Mouse (Mus musculus): Measurements from ENCODE around the gene Dnah17. TPM values are rescaled to one million over a fixed set of nuclear protein-coding genes. Genes with fewer than 3 reads are reported as not detected.

The Dnah17 gene
- total RNA-seq, 2 experiments from 2014 or later = not detected

GRCm38 (mm10) chr11:118145771-118146351 is 15.4 kb upstream of the Dnah17 start:
- ATAC-seq (replicated peaks; ENCODE audit: poor library complexity, severe bottlenecking) = peak; percentile 92

DNA sequence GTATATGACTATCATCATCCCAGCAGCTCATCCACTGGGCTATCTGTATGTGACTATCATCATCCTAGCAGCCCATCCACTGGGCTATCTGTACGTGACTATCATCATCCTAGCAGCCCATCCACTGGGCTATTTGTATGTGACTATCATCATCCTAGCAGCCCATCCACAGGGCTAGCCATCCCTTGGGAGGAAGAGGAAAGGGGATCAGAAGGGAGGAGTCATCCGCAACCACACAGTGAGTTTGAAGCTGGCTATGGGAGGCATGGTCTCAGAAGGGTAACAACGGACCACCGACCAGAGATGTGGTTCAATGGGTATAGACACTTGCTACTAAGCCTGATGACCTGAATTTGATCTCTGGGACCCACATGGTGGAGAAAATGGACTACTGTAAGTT is 14.7 kb upstream of the Dnah17 start:
- no peak for ATAC-seq (replicated peaks; ENCODE audit: poor library complexity, severe bottlenecking)

DNA sequence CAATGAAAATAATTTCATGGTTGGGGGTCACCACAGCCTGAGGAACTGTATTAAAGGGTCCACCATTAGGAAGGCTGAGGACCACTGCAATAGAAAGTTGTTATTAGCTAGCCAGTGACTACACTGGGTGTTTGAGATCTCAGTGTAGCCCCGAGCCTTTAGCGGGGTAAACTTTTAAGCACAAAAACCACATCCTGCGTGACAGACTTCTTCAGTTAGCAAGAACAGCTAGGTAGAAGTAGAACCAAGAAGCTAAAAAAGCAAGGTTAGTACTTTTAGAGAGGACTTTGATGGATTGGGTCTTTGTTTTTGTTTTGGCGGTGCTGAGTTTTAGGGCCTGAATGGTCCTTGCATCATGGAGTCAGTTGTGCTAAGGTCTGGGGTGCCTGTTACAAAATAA is 13.3 kb upstream of the Dnah17 start:
- ATAC-seq (replicated peaks; ENCODE audit: poor library complexity, severe bottlenecking) = no peak

DNA sequence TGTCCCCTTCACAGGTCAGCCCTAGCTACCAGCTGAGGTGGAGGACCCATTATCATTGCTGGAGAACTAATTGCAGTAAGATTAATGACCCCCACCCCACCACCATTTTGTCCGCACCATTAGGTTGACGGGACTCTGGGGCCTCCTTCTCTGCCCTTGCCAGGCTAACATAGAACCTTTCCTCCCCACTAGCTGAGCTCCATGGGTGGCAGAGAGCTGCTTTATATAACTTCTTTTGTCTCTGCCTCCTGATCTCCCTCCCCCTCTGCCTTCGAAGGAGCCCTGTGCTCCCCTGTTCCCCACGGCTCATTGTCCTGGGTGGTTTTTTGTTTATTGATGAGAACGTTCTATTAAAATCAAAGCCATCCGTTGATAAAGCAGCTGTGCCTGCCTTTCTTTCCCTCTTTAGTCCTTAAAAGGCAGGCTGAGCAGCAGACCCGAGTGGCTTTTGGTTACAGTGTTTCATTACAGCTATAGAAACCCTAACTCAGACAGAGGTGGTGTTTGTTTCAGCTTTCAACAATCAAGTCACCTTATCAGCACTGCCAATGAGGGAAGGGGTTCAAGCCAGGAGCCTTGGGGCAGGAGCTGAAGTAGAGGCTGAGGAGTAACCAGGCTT is 12.2 kb upstream of the Dnah17 start:
- no peak for ATAC-seq (replicated peaks; ENCODE audit: poor library complexity, severe bottlenecking)

DNA sequence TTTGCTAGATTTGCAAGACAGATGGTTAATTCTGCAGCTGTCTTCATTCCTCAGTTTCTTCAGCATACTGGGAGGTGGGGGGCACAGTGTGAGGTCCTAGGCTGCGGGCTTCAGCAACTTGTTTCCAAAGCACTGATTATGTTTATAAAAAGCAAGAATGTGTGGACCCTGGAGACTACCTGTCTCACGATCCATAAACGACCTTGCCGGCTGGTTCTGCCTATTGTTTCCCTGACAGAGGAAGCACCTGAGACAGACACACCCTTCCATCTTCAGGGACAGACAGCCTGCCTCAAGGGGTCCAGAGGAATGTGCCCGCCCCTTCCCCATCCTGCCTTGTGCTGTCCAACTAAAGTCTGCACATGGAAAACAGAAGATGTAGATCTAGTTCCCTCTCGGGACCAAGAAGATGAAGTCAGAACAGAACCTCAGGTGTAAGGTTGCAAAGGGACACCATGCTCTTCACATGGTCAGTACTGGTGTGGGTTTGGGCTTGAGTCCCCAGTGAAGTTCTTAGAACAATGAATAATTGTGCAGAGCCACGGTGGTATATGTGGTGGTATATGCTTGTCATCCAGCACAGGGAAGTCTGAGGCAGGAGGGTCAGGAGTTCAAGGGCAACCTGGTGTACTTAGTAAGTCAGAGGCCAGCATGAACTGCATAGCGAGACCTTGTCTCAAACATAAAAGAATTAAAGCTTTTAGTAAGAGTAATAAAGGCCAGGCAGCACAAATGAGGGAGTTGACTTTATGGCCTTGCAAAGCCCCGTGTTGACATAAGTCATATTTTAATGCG is 10.5 kb upstream of the Dnah17 start:
- no peak for ATAC-seq (replicated peaks; ENCODE audit: poor library complexity, severe bottlenecking)

DNA sequence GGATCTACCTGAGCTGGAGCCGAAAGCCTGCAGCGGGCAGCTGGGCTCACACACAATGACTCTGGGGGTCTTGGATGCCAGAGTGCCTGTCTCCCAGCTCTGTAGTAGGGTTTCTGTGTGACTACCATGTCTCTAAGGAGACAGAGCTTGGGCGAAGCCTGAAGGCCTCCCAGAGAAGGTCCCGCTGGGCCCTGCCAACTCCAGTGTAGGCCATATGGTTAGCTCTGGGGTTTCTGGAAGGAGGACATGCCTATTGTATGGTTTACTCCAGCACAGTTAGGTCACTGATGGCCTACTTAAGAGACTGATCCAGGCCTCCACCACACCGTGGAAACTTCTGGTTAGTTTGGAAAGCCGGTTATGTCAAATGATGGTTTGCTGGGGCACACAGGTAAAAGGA is 7.9 kb upstream of the Dnah17 start:
- ATAC-seq (replicated peaks; ENCODE audit: poor library complexity, severe bottlenecking) = no peak

DNA sequence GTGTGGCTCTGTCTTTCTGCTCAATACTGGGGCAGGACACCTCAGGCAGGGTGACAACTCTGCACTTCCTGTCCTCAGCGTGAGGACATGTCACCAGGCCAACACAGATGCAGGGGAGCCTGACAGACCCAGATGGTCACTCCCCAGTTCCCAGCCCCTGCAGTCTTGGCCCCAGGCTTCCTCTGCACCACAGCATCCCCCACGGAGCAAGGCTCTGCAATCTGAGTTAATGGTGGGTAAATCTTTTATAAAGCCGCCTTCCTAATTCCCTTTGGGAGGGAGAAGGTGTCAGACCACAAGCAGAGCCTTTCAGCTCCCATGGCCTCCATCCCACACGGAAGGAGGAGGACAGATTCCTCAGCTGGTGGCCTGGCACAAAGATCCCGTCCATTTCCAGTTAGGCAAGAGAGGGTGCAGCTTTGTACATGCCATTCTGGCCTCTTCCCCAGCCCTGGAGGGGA is 5.8 kb upstream of the Dnah17 start:
- ATAC-seq (replicated peaks; ENCODE audit: poor library complexity, severe bottlenecking) = no peak

DNA sequence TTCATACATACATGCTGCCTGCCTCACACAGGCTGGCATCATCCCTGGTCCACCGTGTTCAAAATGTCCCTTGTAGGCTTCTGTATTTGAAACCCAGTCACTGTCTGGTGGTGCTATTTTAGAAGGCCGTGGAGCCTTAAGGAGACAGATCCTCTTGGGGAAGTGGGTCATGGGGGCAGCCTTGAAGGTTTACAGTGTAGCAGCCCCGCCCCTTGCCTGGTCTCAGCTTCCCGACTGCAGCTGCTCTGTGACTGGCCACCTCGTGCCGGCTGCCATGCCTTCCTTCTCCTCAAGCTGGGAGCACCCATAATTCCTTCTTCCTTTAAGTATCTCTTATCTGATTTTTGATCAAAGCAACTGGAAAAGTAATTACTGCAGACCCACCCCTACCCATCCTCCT is 4.8 kb upstream of the Dnah17 start:
- ATAC-seq (replicated peaks; ENCODE audit: poor library complexity, severe bottlenecking) = peak; percentile 83

- no peak for ATAC-seq (replicated peaks; ENCODE audit: poor library complexity, severe bottlenecking)
Measured at GRCm38 (mm10) chr11:118133752-118134169, 3.3 kb upstream of the Dnah17 start.

GRCm38 (mm10) chr11:118133133-118133751 is 2.8 kb upstream of the Dnah17 start:
- no peak for ATAC-seq (replicated peaks; ENCODE audit: poor library complexity, severe bottlenecking)

DNA sequence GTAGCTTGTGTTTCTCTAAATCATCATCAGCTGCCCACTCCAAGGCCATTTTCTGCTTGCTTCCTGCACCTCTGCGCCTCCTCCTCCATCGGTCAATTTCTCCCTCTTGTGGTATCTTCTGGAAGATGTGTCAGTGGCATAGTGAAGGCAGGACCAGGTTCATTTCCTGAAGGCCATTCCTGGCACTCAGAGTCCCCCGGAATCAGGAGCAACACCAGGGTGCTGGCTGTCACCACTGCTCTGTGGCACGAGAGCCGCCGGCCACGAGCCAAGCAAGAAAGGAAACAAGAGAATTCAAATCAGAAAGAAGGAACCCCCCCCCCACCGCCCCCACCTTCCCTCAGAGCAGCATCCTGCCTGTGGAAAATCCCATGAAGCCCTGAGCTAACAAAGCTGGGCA is 1.7 kb upstream of the Dnah17 start:
- no peak for ATAC-seq (replicated peaks; ENCODE audit: poor library complexity, severe bottlenecking)

GRCm38 (mm10) chr11:118129812-118130211 is 622 bp downstream of the Dnah17 start:
- peak; percentile 32; the same call in 1 of the 2 replicates for ATAC-seq (replicated peaks; ENCODE audit: poor library complexity, severe bottlenecking)

- ATAC-seq (replicated peaks; ENCODE audit: poor library complexity, severe bottlenecking) = no peak
Measured at GRCm38 (mm10) chr11:118121592-118121991, 8.8 kb downstream of the Dnah17 start.

DNA sequence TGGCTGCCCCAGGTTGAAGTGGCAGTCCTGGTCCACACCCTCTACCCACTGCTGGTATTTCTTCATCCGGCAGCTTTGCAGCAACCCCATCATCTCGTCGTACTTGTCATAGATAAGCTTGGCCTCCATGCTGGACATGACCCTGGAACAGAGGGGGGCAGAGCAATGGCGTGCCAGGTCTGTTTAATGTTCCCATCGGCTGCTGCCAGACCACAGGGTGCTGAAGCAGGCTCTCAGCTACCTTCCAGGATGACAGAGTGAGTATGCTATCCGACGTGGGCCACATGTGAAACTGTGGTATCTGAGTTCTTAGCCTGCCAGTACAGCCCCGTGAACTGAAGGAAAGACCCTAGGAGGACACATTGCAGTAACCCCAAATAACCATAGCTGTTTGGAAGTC is 11.7 kb downstream of the Dnah17 start:
- ATAC-seq (replicated peaks; ENCODE audit: poor library complexity, severe bottlenecking) = no peak

DNA sequence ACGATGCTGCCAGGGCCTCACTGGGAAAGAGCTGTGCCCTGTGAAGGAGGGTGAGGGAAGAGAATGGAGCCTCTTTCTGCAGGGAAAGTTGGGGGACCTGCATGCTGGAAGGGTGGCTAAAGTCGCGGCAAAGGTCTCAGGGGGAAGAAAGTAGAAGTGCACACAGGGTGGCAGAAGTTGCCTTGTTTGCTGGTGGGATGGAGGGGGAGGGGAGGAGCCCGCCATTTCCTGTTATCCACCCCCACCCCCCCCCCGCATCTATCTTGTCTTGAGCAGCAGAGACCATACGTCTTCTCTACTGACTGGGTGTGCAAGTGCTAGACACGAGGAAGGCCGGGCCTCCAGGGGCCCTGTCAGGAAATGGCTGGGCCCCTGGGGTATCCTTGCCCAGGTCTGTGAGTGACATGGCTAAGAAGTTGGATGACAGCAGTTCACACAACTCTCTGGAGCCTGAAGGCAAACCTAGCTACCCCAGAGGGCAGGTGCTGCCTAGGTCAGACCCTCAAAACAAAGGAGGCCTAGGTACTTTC is 15.8 kb downstream of the Dnah17 start:
- ATAC-seq (replicated peaks; ENCODE audit: poor library complexity, severe bottlenecking) = no peak

GRCm38 (mm10) chr11:118113516-118114205 is 16.8 kb downstream of the Dnah17 start:
- no peak for ATAC-seq (replicated peaks; ENCODE audit: poor library complexity, severe bottlenecking)

GRCm38 (mm10) chr11:118104001-118104400 is 26.4 kb downstream of the Dnah17 start:
- ATAC-seq (replicated peaks; ENCODE audit: poor library complexity, severe bottlenecking) = peak; percentile 84

- no peak for ATAC-seq (replicated peaks; ENCODE audit: poor library complexity, severe bottlenecking)
Measured at GRCm38 (mm10) chr11:118103383-118103782, 27.1 kb downstream of the Dnah17 start.

DNA sequence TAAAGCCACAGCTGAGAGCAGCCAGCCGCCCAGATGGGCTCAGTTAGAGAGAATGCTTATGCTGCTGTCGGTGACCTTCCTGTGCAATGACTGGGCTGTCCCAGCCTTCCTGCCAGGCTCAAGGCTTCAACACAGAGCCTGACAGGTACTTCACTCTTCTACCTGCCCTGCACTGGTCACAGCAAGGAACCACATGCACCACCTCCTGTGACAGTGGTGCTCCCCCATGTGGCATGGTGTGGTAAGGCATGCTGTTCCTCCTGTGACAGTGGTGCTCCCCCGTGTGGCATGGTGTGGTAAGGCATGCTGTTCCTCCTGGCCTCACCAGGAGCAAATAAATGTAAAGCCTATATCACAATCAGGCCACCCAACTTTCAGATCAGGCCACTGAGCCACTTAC is 27.6 kb downstream of the Dnah17 start:
- peak; percentile 93 for ATAC-seq (replicated peaks; ENCODE audit: poor library complexity, severe bottlenecking)

- ATAC-seq (replicated peaks; ENCODE audit: poor library complexity, severe bottlenecking) = no peak
Measured at GRCm38 (mm10) chr11:118101133-118101532, 29.3 kb downstream of the Dnah17 start.

Measured in granulocyte monocyte progenitor cell, adult 5-6 weeks (primary cell).